Mouse (Mus musculus): ENCODE measurements around the gene Vangl1. TPM values are rescaled to one million over a fixed set of nuclear protein-coding genes. Genes with fewer than 3 reads are reported as not detected.
"Not testable (repeated sequence)": the region's sequence is repeated elsewhere in the genome, so short reads cannot be mapped to it uniquely, and the experiment has no call there.

The Vangl1 gene
- total and polyA plus RNA-seq, 2 experiments from 2014 or later, result 5.7 to 6.5 TPM

- no peak for TF ChIP-seq CTCF (IDR thresholded peaks at IDR 0.05; ENCODE audit: low read depth)
- H3K36me3 ChIP-seq (ENCODE audit: insufficient read depth), result no peaks in the 10 kb centered on the region
- H3K9me3 ChIP-seq (ENCODE audit: low read length), result no peaks in the 10 kb centered on the region
- H3K9ac ChIP-seq, result no peak overlapping the region
- no peak overlapping the region for H3K4me3 ChIP-seq (ENCODE audit: low read depth, low read length)
- no peak overlapping the region for H3K27ac ChIP-seq (ENCODE audit: low read depth, low read length)
- no peak for DNase-seq
- H3K4me2 ChIP-seq (ENCODE audit: low read depth), result no peak overlapping the region
- H3K27me3 ChIP-seq (ENCODE audit: insufficient read depth, low read length), result peaks cover 2% of the 10 kb centered on the region; the same call in 1 of the 2 replicates
- ATAC-seq, result no peak
- WGBS, result 92% methylated on average over 2 of the region's 2 CpGs
- H3K4me1 ChIP-seq (ENCODE audit: insufficient read depth), result no peaks in the 10 kb centered on the region
These were observed 6.8 kb upstream of the Vangl1 start for GRCm38 (mm10) chr3:102211340-102211739.

- TF ChIP-seq CTCF (IDR thresholded peaks at IDR 0.05; ENCODE audit: low read depth), result peak; percentile 59
- WGBS, result 50% methylated on average over 3 of the region's 3 CpGs
These were observed 6.3 kb upstream of the Vangl1 start for GRCm38 (mm10) chr3:102210775-102211174.

GRCm38 (mm10) chr3:102208861-102209260 lies 4.4 kb upstream of the Vangl1 start:
- H3K27ac ChIP-seq (ENCODE audit: low read depth, low read length), result no peak overlapping the region
- no peak for DNase-seq
- ATAC-seq, result no peak
- H3K9me3 ChIP-seq (ENCODE audit: low read length), result no peaks in the 10 kb centered on the region
- no peaks in the 10 kb centered on the region for H3K36me3 ChIP-seq (ENCODE audit: insufficient read depth)
- peaks cover 14% of the 10 kb centered on the region; the same call in 1 of the 2 replicates for H3K27me3 ChIP-seq (ENCODE audit: insufficient read depth, low read length)
- TF ChIP-seq CTCF (IDR thresholded peaks at IDR 0.05; ENCODE audit: low read depth), result no peak
- no peak overlapping the region for H3K4me2 ChIP-seq (ENCODE audit: low read depth)
- H3K9ac ChIP-seq, result no peak overlapping the region
- peaks cover 6% of the 10 kb centered on the region; the same call in 1 of the 2 replicates for H3K4me1 ChIP-seq (ENCODE audit: insufficient read depth)
- WGBS, result 75% methylated on average over 6 of the region's 6 CpGs
- H3K4me3 ChIP-seq (ENCODE audit: low read depth, low read length), result no peak overlapping the region

More at GRCm38 (mm10) chr3:102210775-102211174, 6.3 kb upstream of the Vangl1 start:
- no peak overlapping the region for H3K4me3 ChIP-seq (ENCODE audit: low read depth, low read length)
- H3K27me3 ChIP-seq (ENCODE audit: insufficient read depth, low read length), result peaks cover 7% of the 10 kb centered on the region; the same call in 1 of the 2 replicates
- H3K9me3 ChIP-seq (ENCODE audit: low read length), result no peaks in the 10 kb centered on the region
- no peak overlapping the region for H3K9ac ChIP-seq
- H3K27ac ChIP-seq (ENCODE audit: low read depth, low read length), result no peak overlapping the region
- no peaks in the 10 kb centered on the region for H3K36me3 ChIP-seq (ENCODE audit: insufficient read depth)
- H3K4me1 ChIP-seq (ENCODE audit: insufficient read depth), result no peaks in the 10 kb centered on the region
- DNase-seq (no peak), ATAC-seq (no peak)
- H3K4me2 ChIP-seq (ENCODE audit: low read depth), result no peak overlapping the region

- Histone ChIP-seq H3K9ac (no peak overlapping the region), H3K4me2 (ENCODE audit: low read depth) (peak overlapping the region; percentile 97), H3K4me1 (ENCODE audit: insufficient read depth) (peaks cover 12% of the 10 kb centered on the region; the same call in 1 of the 2 replicates), H3K27me3 (ENCODE audit: insufficient read depth, low read length) (peaks cover 29% of the 10 kb centered on the region), H3K27ac (ENCODE audit: low read depth, low read length) (0 out of 2 replicates have a peak overlapping the region, but pooled peaks have one; percentile 29), H3K36me3 (ENCODE audit: insufficient read depth) (no peaks in the 10 kb centered on the region), H3K4me3 (ENCODE audit: low read depth, low read length) (peak overlapping the region; percentile 60), H3K9me3 (ENCODE audit: low read length) (no peaks in the 10 kb centered on the region)
- no peak for DNase-seq
- peak; percentile 18; the same call in 1 of the 2 replicates for ATAC-seq
- 3% methylated on average over 7 of the region's 7 CpGs for WGBS
- no peak for TF ChIP-seq CTCF (IDR thresholded peaks at IDR 0.05; ENCODE audit: low read depth)
These were observed 951 bp upstream of the Vangl1 start for GRCm38 (mm10) chr3:102205458-102205830.

DNA sequence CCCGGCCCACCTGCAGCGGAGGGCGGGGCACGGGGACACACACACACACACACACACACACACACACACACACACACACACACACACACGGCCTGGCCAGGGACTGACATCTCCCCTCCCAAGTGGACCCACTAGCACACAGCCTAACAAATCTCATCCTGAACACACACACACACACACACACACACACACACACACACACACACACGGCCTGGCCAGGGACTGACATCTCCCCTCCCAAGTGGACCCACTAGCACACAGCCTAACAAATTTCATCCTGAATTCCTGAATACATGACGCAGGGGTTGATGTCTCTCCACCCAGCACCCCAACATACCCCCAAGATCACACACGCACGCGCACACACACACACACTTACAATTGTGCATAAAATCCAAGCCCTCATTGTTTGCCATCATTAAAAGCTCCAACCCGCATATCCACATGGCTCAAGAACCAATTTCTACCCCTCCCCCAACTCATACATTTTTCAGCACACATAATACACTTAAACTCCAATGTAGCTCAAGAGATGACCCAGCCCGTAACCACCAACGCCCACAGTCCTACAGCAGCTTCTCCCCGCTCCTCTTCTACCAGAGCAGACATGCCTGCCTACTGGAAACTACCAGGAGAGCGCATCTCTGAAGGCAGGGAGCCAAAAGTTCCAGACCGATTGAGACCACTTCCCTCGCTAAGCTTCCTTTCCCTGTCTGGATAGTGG lies 403 bp upstream of the Vangl1 start:
- peak overlapping the region; percentile 54 for H3K9ac ChIP-seq
- peaks cover 12% of the 10 kb centered on the region; the same call in 1 of the 2 replicates for H3K4me1 ChIP-seq (ENCODE audit: insufficient read depth)
- WGBS, result 5% methylated on average over 16 of the region's 17 CpGs
- H3K9me3 ChIP-seq (ENCODE audit: low read length); H3K36me3 ChIP-seq (ENCODE audit: insufficient read depth): not testable (repeated sequence)
- peak overlapping the region; percentile 97 for H3K4me2 ChIP-seq (ENCODE audit: low read depth)
- peak; percentile 71 for DNase-seq
- H3K27me3 ChIP-seq (ENCODE audit: insufficient read depth, low read length), result peaks cover 29% of the 10 kb centered on the region
- peak; percentile 40 for ATAC-seq
- 0 out of 2 replicates have a peak overlapping the region, but pooled peaks have one; percentile 29 for H3K27ac ChIP-seq (ENCODE audit: low read depth, low read length)
- peak overlapping the region; percentile 60 for H3K4me3 ChIP-seq (ENCODE audit: low read depth, low read length)

DNA sequence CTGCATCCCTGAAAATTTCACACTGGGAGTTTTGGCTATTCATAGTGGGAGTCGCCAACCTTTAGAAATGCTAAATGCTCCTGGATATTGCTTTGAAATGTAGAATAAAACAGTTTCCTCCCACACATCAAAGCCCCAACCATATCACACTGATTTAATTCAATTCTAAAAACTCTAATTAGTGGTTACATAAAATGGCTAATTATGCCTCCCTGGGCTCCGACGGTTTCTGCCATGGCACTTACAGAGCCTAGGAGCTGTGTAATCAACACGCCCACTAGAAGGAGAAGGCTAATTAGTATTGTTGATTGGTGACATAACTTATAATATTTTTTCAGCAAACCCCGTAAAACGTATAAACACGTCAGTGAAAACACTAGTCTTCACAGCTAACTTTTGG lies 1.4 kb downstream of the Vangl1 start:
- peak overlapping the region; percentile 97 for H3K4me2 ChIP-seq (ENCODE audit: low read depth)
- peaks cover 12% of the 10 kb centered on the region; the same call in 1 of the 2 replicates for H3K4me1 ChIP-seq (ENCODE audit: insufficient read depth)
- peaks cover 31% of the 10 kb centered on the region for H3K27me3 ChIP-seq (ENCODE audit: insufficient read depth, low read length)
- ATAC-seq, result no peak
- peak overlapping the region; percentile 60 for H3K4me3 ChIP-seq (ENCODE audit: low read depth, low read length)
- H3K36me3 ChIP-seq (ENCODE audit: insufficient read depth), result no peaks in the 10 kb centered on the region
- no peak overlapping the region for H3K9ac ChIP-seq
- TF ChIP-seq CTCF (IDR thresholded peaks at IDR 0.05; ENCODE audit: low read depth), result no peak
- DNase-seq, result no peak
- 2% methylated on average over 7 of the region's 7 CpGs for WGBS
- H3K27ac ChIP-seq (ENCODE audit: low read depth, low read length), result no peak overlapping the region
- H3K9me3 ChIP-seq (ENCODE audit: low read length), result no peaks in the 10 kb centered on the region

- TF ChIP-seq CTCF (IDR thresholded peaks at IDR 0.05; ENCODE audit: low read depth), result no peak
- 51% methylated on average over 4 of the region's 4 CpGs for WGBS
- H3K9me3 ChIP-seq (ENCODE audit: low read length), result no peaks in the 10 kb centered on the region
- H3K4me2 ChIP-seq (ENCODE audit: low read depth), result no peak overlapping the region
- no peak for DNase-seq
- no peak overlapping the region for H3K9ac ChIP-seq
- peaks cover 21% of the 10 kb centered on the region for H3K27me3 ChIP-seq (ENCODE audit: insufficient read depth, low read length)
- H3K4me3 ChIP-seq (ENCODE audit: low read depth, low read length), result no peak overlapping the region
- ATAC-seq, result no peak
- H3K36me3 ChIP-seq (ENCODE audit: insufficient read depth), result no peaks in the 10 kb centered on the region
- peaks cover 9% of the 10 kb centered on the region; the same call in 1 of the 2 replicates for H3K4me1 ChIP-seq (ENCODE audit: insufficient read depth)
- no peak overlapping the region for H3K27ac ChIP-seq (ENCODE audit: low read depth, low read length)
These were observed 4.5 kb downstream of the Vangl1 start for GRCm38 (mm10) chr3:102199991-102200390.
